Mouse (Mus musculus): ENCODE results near the gene Dnajc16. TPM values are rescaled to one million over a fixed set of nuclear protein-coding genes. Genes with fewer than 3 reads are reported as not detected.

Gene Dnajc16
- polyA plus RNA-seq, 1 experiment from 2014 or later, result 4.0 TPM

DNA sequence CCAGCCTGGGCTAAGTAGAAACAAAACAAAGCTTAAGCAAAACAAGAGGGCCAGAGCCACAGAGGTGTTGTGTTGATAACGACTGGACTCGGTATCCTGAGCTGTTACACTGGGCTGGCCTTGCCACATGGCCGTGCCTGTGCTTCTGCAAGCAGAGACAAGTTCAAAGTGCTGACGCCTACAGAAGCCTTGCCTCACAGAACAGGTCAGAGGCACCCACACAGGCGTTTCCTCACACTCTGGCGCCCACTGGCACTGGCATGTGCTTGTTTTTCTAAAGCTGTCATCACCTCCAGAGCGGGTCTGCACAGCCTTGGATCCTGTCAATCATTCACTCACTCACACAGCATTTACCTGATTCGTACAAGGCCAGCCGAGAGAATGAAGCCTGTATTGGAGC is 48.9 kb downstream of the Dnajc16 start:
- no peak for ATAC-seq (replicated peaks; ENCODE audit: insufficient number of reproducible peaks, low FRiP score, low TSS enrichment, low read depth)
- Histone ChIP-seq H3K4me2 (ENCODE audit: low read depth, low read length) (no peak overlapping the region), H3K27ac (replicated peaks; ENCODE audit: low read depth, low read length) (no peak overlapping the region), H3K4me3 (ENCODE audit: low read depth, low read length) (no peak overlapping the region), H3K36me3 (replicated peaks; ENCODE audit: control insufficient read depth, insufficient read depth, low read depth, low read length) (no peaks in the 10 kb centered on the region), H3K9ac (replicated peaks; ENCODE audit: low read length) (no peak overlapping the region), H3K27me3 (ENCODE audit: control insufficient read depth, insufficient read depth, low read length) (no peaks in the 10 kb centered on the region), H3K4me1 (ENCODE audit: control insufficient read depth, insufficient read depth, low read length) (no peaks in the 10 kb centered on the region), H3K9me3 (replicated peaks; ENCODE audit: control insufficient read depth, low read length) (no peaks in the 10 kb centered on the region)
- WGBS, result 61% methylated on average over 9 of the region's 9 CpGs
- DNase-seq (ENCODE audit: low spot score), result no peak

DNA sequence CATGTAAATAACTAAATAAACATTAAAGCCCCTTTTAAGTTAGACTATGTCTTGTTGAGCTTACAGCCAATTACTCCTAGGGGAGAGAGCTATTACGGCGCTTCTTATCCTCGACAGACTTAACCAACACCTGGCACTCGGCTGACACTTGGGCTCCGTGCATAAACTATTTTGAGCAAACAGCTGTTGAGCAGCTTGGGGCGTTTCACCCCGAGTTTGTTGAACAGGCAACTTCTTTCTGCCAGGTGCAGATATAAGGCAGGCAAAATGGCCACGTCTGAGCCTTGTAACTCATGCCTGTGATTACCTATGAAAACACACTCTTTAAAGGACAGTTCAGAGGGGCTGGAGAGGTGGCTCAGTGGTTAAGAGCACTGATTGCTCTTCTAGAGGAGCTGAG is 52.7 kb downstream of the Dnajc16 start:
- H3K9ac ChIP-seq (replicated peaks; ENCODE audit: low read length), result no peak overlapping the region
- WGBS, result 76% methylated on average over 8 of the region's 8 CpGs
- H3K36me3 ChIP-seq (replicated peaks; ENCODE audit: control insufficient read depth, insufficient read depth, low read depth, low read length), result no peaks in the 10 kb centered on the region
- no peak overlapping the region for H3K4me3 ChIP-seq (ENCODE audit: low read depth, low read length)
- no peaks in the 10 kb centered on the region for H3K27me3 ChIP-seq (ENCODE audit: control insufficient read depth, insufficient read depth, low read length)
- no peak overlapping the region for H3K4me2 ChIP-seq (ENCODE audit: low read depth, low read length)
- 0 out of 2 replicates have a peak, but pooled peaks cover 2% of the 10 kb centered on the region for H3K4me1 ChIP-seq (ENCODE audit: control insufficient read depth, insufficient read depth, low read length)
- no peaks in the 10 kb centered on the region for H3K9me3 ChIP-seq (replicated peaks; ENCODE audit: control insufficient read depth, low read length)
- ATAC-seq (replicated peaks; ENCODE audit: insufficient number of reproducible peaks, low FRiP score, low TSS enrichment, low read depth) (no peak), DNase-seq (ENCODE audit: low spot score) (no peak)
- H3K27ac ChIP-seq (replicated peaks; ENCODE audit: low read depth, low read length), result no peak overlapping the region

DNA sequence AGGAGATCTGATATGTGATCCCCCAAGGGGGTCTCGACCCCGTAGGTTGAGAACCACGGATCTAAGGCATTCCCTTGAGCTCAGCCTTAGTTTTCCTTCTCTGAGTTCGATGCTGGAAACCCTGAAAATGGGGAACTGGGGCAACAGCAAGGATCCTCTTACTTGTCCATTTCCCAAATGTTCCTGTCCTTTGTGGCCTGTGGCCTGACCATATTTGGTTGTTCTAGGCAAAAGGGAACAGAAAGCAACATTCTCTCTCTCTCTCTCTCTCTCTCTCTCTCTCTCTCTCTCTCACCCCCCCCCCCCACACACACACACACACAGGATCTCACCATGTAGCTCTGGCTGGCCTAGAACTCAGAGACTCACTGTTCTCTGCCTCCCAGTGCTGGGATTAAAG is 53.9 kb downstream of the Dnajc16 start:
- H3K36me3 ChIP-seq (replicated peaks; ENCODE audit: control insufficient read depth, insufficient read depth, low read depth, low read length), result no peaks in the 10 kb centered on the region
- DNase-seq (ENCODE audit: low spot score) (no peak), ATAC-seq (replicated peaks; ENCODE audit: insufficient number of reproducible peaks, low FRiP score, low TSS enrichment, low read depth) (no peak)
- H3K27ac ChIP-seq (replicated peaks; ENCODE audit: low read depth, low read length), result no peak overlapping the region
- H3K9me3 ChIP-seq (replicated peaks; ENCODE audit: control insufficient read depth, low read length), result no peaks in the 10 kb centered on the region
- H3K4me3 ChIP-seq (ENCODE audit: low read depth, low read length), result no peak overlapping the region
- H3K9ac ChIP-seq (replicated peaks; ENCODE audit: low read length), result no peak overlapping the region
- H3K4me1 ChIP-seq (ENCODE audit: control insufficient read depth, insufficient read depth, low read length), result 0 out of 2 replicates have a peak, but pooled peaks cover 2% of the 10 kb centered on the region
- no peak overlapping the region for H3K4me2 ChIP-seq (ENCODE audit: low read depth, low read length)
- 64% methylated on average over 4 of the region's 4 CpGs for WGBS
- H3K27me3 ChIP-seq (ENCODE audit: control insufficient read depth, insufficient read depth, low read length), result no peaks in the 10 kb centered on the region

DNA sequence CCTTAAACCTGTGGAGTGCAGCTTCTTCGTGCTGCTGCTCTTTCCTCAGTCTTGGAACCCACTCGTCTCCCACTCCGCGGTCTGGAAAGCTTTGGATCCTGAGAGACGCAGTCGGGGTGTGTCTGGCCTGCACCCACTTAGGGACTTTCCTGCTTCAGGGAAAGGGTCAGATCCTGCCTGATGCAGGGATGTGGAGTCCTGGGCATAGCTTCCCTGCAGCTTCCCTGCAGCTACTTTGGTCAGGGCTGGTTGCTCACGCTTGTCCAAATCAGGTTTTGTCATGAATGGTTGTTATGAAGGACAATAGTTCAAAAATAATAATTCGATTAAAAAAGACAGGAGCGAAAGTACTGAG is 55.5 kb downstream of the Dnajc16 start:
- no peaks in the 10 kb centered on the region for H3K36me3 ChIP-seq (replicated peaks; ENCODE audit: control insufficient read depth, insufficient read depth, low read depth, low read length)
- H3K4me3 ChIP-seq (ENCODE audit: low read depth, low read length), result peak overlapping the region; percentile 37
- H3K27ac ChIP-seq (replicated peaks; ENCODE audit: low read depth, low read length), result no peak overlapping the region
- H3K9me3 ChIP-seq (replicated peaks; ENCODE audit: control insufficient read depth, low read length), result no peaks in the 10 kb centered on the region
- peak overlapping the region; percentile 65 for H3K9ac ChIP-seq (replicated peaks; ENCODE audit: low read length)
- H3K4me1 ChIP-seq (ENCODE audit: control insufficient read depth, insufficient read depth, low read length), result 0 out of 2 replicates have a peak, but pooled peaks cover 2% of the 10 kb centered on the region
- ATAC-seq (replicated peaks; ENCODE audit: insufficient number of reproducible peaks, low FRiP score, low TSS enrichment, low read depth) (no peak), DNase-seq (ENCODE audit: low spot score) (no peak)
- no peaks in the 10 kb centered on the region for H3K27me3 ChIP-seq (ENCODE audit: control insufficient read depth, insufficient read depth, low read length)
- 26% methylated on average over 9 of the region's 9 CpGs for WGBS
- peak overlapping the region; percentile 62 for H3K4me2 ChIP-seq (ENCODE audit: low read depth, low read length)

DNA sequence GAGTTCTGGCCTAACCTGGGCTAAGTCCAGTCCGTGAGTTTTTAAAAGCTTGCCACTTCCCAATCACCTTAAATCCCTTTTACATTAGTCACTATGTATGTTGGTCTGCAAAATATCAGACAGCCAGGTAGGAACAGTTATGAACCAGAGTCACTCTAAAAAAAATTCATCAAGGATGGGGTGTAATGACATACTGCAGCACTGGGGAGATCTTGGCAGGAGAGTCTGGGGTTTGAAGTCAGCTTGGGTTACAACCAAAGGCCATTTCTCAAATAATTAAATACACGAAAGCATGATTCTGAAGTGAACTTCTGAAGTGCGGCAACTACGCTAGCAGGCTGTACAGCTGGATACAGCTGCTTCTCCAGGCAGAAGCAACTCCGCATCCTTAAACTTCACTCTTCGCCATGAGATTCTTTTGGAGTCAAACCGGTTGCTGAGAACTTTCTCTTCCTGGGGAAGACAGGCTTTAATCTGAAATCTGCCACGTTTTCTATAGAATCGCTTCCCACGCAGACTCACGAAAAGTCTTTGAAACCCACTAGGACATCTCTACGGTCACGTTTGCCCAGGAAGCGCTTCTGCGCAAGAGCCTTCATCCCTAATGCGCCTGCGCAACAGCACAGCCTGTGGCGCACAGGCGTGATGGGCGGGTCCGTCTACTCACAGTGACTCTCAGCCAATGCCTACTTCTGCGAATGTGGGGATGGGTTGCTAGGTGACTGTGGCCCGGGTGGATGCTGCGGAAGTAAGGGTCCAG is 56.1 kb downstream of the Dnajc16 start:
- peak overlapping the region; percentile 37 for H3K4me3 ChIP-seq (ENCODE audit: low read depth, low read length)
- H3K36me3 ChIP-seq (replicated peaks; ENCODE audit: control insufficient read depth, insufficient read depth, low read depth, low read length), result no peaks in the 10 kb centered on the region
- peak overlapping the region; percentile 62 for H3K4me2 ChIP-seq (ENCODE audit: low read depth, low read length)
- H3K4me1 ChIP-seq (ENCODE audit: control insufficient read depth, insufficient read depth, low read length), result 0 out of 2 replicates have a peak, but pooled peaks cover 2% of the 10 kb centered on the region
- H3K27ac ChIP-seq (replicated peaks; ENCODE audit: low read depth, low read length), result no peak overlapping the region
- no peaks in the 10 kb centered on the region for H3K27me3 ChIP-seq (ENCODE audit: control insufficient read depth, insufficient read depth, low read length)
- 7% methylated on average over 24 of the region's 24 CpGs for WGBS
- DNase-seq (ENCODE audit: low spot score) (peak; percentile 97), ATAC-seq (replicated peaks; ENCODE audit: insufficient number of reproducible peaks, low FRiP score, low TSS enrichment, low read depth) (peak; percentile 94)
- no peaks in the 10 kb centered on the region for H3K9me3 ChIP-seq (replicated peaks; ENCODE audit: control insufficient read depth, low read length)
- peak overlapping the region; percentile 65 for H3K9ac ChIP-seq (replicated peaks; ENCODE audit: low read length)

DNA sequence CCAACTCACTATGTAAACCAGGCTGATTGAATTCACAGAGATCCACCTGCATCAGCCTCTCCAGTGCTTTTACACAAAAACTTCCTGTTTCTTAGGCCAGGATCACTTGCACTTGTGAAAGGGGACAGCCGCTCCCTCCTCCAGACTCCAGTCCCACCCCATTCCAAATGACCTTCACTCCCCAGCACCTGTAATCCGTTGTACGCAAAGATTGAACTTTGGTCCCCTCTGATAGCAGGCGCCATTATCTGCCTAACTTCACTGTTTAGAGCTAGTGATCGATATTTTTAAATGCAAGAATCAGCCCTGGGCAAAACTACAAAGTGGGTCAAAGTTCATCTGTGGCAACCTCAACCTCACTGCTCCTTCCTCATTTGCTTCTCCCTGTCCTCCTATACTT is 59.0 kb downstream of the Dnajc16 start:
- no peaks in the 10 kb centered on the region for H3K36me3 ChIP-seq (replicated peaks; ENCODE audit: control insufficient read depth, insufficient read depth, low read depth, low read length)
- H3K27ac ChIP-seq (replicated peaks; ENCODE audit: low read depth, low read length), result no peak overlapping the region
- ATAC-seq (replicated peaks; ENCODE audit: insufficient number of reproducible peaks, low FRiP score, low TSS enrichment, low read depth) (no peak), DNase-seq (ENCODE audit: low spot score) (no peak)
- no peak overlapping the region for H3K4me2 ChIP-seq (ENCODE audit: low read depth, low read length)
- no peak overlapping the region for H3K9ac ChIP-seq (replicated peaks; ENCODE audit: low read length)
- 75% methylated on average over 5 of the region's 5 CpGs for WGBS
- H3K27me3 ChIP-seq (ENCODE audit: control insufficient read depth, insufficient read depth, low read length), result no peaks in the 10 kb centered on the region
- no peak overlapping the region for H3K4me3 ChIP-seq (ENCODE audit: low read depth, low read length)
- 0 out of 2 replicates have a peak, but pooled peaks cover 2% of the 10 kb centered on the region for H3K4me1 ChIP-seq (ENCODE audit: control insufficient read depth, insufficient read depth, low read length)
- H3K9me3 ChIP-seq (replicated peaks; ENCODE audit: control insufficient read depth, low read length), result no peaks in the 10 kb centered on the region

DNA sequence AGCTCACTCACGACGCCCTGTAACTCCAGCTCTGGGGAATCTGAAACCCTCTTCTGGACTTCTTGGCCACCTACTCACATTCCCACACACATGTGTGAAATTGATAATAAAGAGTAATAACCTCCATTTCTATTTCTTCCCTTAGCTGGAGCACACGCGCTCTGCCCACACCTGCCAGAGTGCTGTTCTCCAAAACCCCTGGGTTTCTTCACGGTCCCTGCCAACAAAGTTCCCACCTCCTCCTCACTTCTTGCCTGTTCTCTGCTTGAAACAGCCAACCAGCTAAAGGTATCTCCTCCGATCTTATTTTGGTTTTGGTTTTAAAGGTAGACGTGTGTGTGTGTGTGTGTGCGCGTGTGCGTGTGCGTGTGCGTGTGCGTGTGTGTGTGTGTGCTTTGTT is 60.3 kb downstream of the Dnajc16 start:
- H3K27me3 ChIP-seq (ENCODE audit: control insufficient read depth, insufficient read depth, low read length), result no peaks in the 10 kb centered on the region
- H3K4me1 ChIP-seq (ENCODE audit: control insufficient read depth, insufficient read depth, low read length), result 0 out of 2 replicates have a peak, but pooled peaks cover 2% of the 10 kb centered on the region
- no peak for DNase-seq (ENCODE audit: low spot score)
- ATAC-seq (replicated peaks; ENCODE audit: insufficient number of reproducible peaks, low FRiP score, low TSS enrichment, low read depth), result no peak
- WGBS, result 85% methylated on average over 13 of the region's 13 CpGs
- H3K9me3 ChIP-seq (replicated peaks; ENCODE audit: control insufficient read depth, low read length), result no peaks in the 10 kb centered on the region
- no peak overlapping the region for H3K9ac ChIP-seq (replicated peaks; ENCODE audit: low read length)
- no peak overlapping the region for H3K27ac ChIP-seq (replicated peaks; ENCODE audit: low read depth, low read length)
- no peak overlapping the region for H3K4me2 ChIP-seq (ENCODE audit: low read depth, low read length)
- H3K4me3 ChIP-seq (ENCODE audit: low read depth, low read length), result no peak overlapping the region
- H3K36me3 ChIP-seq (replicated peaks; ENCODE audit: control insufficient read depth, insufficient read depth, low read depth, low read length), result no peaks in the 10 kb centered on the region

DNA sequence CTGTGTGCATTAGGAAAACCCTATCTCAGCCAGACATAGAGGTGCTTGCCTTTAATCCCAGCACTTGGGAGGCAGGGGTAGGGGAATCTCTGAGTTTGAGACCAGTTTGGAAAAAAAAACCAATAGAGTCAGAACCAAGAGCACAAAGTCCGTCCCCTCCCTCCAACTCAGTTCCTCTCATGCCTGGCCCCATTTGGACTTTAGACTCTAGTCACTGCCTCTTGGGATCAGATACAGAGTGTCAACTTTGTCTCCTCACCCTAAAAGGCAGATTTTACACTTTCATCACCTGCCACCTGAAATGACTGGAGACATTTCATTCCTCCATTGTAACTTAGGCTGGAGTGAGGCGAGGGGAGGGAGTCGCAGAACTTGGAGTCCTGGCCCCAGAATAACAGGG is 61.5 kb downstream of the Dnajc16 start:
- DNase-seq (ENCODE audit: low spot score) (no peak), ATAC-seq (replicated peaks; ENCODE audit: insufficient number of reproducible peaks, low FRiP score, low TSS enrichment, low read depth) (no peak)
- no peak overlapping the region for H3K9ac ChIP-seq (replicated peaks; ENCODE audit: low read length)
- H3K4me1 ChIP-seq (ENCODE audit: control insufficient read depth, insufficient read depth, low read length), result no peaks in the 10 kb centered on the region
- H3K9me3 ChIP-seq (replicated peaks; ENCODE audit: control insufficient read depth, low read length), result no peaks in the 10 kb centered on the region
- no peak overlapping the region for H3K4me3 ChIP-seq (ENCODE audit: low read depth, low read length)
- H3K27ac ChIP-seq (replicated peaks; ENCODE audit: low read depth, low read length), result no peak overlapping the region
- H3K36me3 ChIP-seq (replicated peaks; ENCODE audit: control insufficient read depth, insufficient read depth, low read depth, low read length), result no peaks in the 10 kb centered on the region
- no peaks in the 10 kb centered on the region for H3K27me3 ChIP-seq (ENCODE audit: control insufficient read depth, insufficient read depth, low read length)
- WGBS, result 79% methylated on average over 3 of the region's 3 CpGs
- H3K4me2 ChIP-seq (ENCODE audit: low read depth, low read length), result no peak overlapping the region
